Mouse (Mus musculus): ENCODE measurements at regions not wholly inside any gene's neighbourhood (a gene's known extent, or its start where the extent isn't known, plus 50 kb on each side); places are given as distances from the start of the nearest gene placed in this dataset.

DNA sequence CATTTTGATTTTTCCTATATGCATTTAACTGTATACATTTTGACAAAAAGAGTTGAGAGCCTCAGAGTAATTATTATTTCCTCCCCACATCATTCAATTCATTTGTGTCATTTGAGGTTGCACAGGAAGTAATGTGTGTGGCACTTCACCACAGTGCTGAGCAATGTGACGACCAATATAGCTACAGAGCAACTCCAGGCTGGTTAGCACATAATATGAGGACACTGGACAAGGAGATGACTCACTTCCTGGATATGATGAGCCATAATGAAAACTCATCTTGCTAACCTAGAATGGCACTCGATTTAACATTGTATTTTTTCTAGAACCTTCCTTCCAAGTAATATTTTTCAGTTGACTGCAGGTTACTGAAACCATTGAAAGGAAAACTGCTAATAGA lies 67.6 kb downstream of the Bmp15 start:
- TF ChIP-seq POLR2A (IDR thresholded peaks at IDR 0.05; ENCODE audit: insufficient read depth, low read length) (no peak), CTCF (IDR thresholded peaks at IDR 0.05; ENCODE audit: low read depth, low read length) (no peak)

Measured in ES-Bruce4 (cell line).